Mouse (Mus musculus) monocyte, adult 59 days (primary cell): ENCODE measurements around the gene Tnk1. TPM values are rescaled to one million over a fixed set of nuclear protein-coding genes. Genes with fewer than 3 reads are reported as not detected.

Experiments
- total RNA-seq, 2 experiments: library from RNA; stranded (reverse); gene quantifications; one replicate each; pipeline ENCODE4 v1.2.4; 2023

Tnk1 gene
- total RNA-seq = not detected

DNA sequence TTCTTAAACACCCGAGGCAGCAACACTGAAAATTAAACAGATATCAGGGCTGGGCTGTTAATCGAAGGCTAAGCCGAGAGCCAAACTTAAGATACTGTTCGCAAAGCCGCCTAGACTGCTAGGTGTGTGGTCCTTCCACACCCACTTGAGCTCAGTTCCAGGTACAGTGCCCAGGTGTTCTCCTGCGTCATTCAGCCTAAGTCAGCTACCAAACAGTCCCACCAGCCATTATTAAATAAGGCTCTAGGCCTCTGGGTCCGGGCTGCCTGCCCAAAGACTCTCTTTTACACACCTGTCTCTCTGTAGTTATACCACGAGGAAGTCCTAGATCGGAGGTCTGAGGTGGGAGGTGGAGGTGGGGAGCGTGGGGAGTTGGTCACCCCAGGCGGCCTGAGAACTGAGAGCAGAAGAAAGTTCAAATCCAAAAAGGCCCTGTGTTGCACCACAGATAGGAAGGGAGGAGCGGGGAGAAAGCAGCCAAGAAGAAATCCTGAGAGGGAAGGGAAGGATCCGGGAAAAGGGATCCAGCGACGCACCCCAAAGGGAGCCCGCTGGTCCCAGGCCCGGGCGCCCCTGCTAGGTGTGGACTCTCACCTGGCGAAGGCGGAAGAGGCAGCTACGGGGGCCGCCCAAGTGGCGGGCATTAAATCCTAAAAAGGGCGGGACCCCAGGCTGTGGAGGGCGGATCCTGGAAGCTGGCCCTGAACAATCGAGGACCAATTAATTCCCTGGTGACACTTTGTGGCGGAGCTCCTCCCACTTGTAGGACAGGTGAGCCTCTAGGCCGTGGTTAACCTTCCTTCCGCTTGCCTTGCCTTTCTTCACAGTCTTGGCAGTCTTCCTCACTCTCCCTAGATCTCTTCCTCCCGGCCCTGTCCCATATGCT, at the start of gene Tnk1:
Gene Tnk1, minus strand, starts transcription at position 618 of the 886 bp plus-strand sequence.

DNA sequence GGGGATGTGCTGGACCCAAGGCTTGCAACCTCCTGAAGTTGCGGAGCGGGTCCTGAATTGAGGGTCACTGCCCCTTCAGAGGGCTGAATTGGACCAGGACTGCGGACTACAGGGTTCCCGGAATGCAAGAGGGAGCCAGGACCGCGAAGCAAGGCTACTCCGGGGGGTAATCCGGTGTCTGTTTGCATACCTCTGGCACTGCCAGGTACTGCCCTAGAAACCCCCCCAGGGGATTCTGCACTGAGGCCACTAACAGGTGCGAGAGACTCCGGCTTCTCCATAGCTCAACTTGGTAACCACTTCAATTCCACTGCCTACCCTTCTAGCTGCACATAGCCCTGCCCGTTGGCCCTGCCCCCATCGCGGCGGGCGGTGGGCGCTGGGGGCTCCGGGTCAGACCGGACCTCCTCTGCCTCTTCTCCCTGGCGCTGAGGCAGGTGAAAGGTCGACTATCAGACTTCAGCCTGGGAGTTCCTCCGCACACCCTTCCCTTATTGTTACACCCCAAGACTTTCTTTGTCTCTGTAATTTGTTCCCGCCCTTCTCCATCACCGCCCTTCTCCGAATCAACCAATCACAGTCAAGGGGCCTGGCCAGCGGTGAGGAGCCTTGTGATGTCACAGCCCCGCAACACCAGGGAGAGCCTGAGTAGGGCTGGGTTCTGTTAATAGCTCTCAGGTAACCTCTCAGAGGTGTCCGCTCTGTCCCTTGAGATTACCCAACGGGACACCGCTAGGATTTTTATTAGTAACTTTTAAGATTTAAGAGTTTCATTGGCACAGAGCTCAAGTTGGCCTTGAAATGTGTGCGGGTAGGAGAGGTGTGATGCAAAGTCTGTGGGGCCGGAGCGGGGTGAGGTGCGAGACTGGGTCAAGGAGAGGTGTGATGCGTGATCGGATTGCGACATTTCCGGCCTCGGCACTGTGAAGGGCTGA, 42.2 kb upstream of the Tnk1 start, which contains the start of the genes 2810408A11Rik and Neurl4:
Gene 2810408A11Rik, minus strand, starts transcription at position 517 of the 935 bp plus-strand sequence.
Gene Neurl4, plus strand, starts transcription at position 602 of the 935 bp plus-strand sequence.

DNA sequence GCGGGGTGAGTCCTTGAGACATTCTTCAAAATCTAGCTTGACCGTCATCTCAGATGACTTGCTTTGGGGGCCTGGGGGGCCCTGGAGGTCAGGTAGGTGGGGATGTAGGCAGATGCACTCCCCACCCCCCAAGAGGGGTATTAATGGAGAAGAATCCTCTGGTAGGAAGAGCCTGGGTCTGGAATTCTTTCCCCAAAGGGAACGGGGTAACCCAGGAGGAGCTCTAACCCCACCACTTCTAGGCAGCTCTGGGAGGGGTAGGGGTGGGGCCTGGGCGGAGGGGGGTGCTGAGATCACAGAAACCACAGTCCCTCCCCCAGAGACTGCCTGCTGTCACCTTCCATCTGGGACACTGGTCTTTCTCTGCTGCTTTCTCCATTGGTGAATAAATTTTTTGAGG, 36.8 kb upstream of the Tnk1 start, which contains the start of gene Acap1:
Gene Acap1, minus strand, starts transcription at position 249 of the 400 bp plus-strand sequence.

GRCm38 (mm10) chr11:69880853-69881603, 22.5 kb upstream of the Tnk1 start, which contains the start of gene Kctd11:
Gene Kctd11 (minus strand): TSS chr11:69881406.

DNA sequence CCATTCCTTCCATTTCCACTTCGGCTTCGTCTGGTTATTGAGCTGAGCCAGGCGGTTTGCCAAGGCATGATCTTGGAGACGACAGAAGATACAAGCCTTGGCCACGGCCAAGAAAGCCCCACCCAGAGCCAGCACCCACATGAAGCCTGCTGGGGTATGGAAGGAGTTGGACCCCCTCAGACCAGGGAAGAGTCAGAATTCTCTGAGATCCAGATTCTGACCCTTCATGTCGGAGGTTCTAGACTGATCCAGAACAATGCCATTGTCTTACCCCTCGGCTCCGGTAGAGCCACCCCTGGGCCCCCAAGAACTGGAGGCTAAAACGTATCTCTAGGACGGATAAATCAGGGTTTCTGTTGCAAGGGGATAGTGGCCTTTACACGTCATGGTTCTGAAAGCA, 19.3 kb upstream of the Tnk1 start, which contains the start of gene Tmem95:
Gene Tmem95, minus strand, starts transcription at position 141 of the 400 bp plus-strand sequence.

DNA sequence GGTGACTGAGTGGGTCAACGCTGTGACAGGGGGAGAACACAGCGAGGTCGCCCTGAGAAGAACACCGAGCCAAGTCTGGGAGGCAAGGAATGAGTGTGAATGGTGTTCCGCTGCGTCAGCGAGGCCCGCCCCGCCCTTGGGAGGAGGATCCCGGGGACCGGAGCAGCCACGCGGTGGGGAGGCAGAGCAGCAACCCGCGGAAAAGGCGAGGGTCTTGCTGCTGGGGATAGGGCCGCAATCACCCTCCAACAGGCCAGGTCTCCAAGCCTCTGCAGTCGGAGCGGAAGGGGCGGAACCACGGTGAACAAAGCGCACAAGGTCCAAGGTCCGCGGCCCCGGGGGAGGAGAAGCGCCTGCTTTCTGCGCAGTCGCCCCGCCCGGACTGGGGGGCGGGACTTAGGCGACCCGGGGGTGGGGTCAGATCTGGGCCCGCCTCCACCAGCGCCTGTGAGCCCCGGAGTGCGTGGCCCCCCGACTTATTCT, 12.3 kb downstream of the Tnk1 start, which contains the start of gene Plscr3:
Gene Plscr3, plus strand, starts transcription at position 179 of the 483 bp plus-strand sequence.

DNA sequence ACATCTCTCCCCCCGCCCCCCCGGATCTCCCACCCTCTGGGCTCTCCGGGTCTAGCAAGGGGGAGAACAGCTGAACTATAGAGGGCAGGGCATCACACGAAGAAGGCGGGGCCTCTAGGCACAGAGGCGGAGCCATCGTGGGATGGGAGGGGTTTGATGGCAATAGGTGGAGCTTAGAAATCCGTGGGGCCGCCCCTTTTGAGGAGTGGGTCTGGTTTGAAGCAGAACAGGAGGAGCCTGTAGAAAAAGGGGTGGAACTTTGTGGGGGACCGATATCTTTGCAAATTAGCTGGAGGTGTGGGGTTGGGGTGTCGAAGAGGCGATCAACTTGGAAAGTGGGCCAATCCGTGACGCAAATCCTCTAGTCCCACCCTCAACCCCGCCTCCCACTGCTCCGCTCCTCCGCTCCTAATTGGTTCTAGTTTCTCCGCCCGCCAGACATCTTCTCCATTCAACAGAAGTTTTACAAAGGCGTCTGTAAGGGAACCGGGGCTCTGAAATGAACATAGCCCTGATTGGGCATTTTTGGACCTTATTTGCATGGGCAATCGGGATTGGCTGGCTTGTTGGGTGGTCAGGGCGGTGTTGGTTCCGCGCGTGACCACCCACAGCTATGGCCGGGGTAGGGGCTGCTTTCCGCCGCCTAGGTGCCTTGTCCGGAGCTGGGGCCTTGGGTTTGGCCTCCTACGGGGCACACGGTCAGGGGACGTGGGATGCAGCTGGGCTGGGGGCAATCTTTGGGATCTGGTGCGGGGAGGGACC, 20.4 kb downstream of the Tnk1 start, which contains the start of gene Tmem256:
Gene Tmem256, plus strand, starts transcription at position 563 of the 762 bp plus-strand sequence.

GRCm38 (mm10) chr11:69837604-69837951, 21.0 kb downstream of the Tnk1 start, which contains the start of gene Nlgn2:
Gene Nlgn2 (minus strand): TSS chr11:69837784.

GRCm38 (mm10) chr11:69822080-69822479, 36.5 kb downstream of the Tnk1 start, which contains the start of gene Spem1:
Gene Spem1 (minus strand): TSS chr11:69822180.

GRCm38 (mm10) chr11:69818365-69818764, 40.2 kb downstream of the Tnk1 start, which contains the start of gene Spem2:
Gene Spem2 (minus strand): TSS chr11:69818465.

GRCm38 (mm10) chr11:69815155-69815554, 43.4 kb downstream of the Tnk1 start, which contains the start of gene Gm39566:
Gene Gm39566 (minus strand): TSS chr11:69815298.

GRCm38 (mm10) chr11:69804972-69805909, 53.3 kb downstream of the Tnk1 start, which contains the start of gene Tmem102:
Gene Tmem102 (minus strand): TSS chr11:69805624.

DNA sequence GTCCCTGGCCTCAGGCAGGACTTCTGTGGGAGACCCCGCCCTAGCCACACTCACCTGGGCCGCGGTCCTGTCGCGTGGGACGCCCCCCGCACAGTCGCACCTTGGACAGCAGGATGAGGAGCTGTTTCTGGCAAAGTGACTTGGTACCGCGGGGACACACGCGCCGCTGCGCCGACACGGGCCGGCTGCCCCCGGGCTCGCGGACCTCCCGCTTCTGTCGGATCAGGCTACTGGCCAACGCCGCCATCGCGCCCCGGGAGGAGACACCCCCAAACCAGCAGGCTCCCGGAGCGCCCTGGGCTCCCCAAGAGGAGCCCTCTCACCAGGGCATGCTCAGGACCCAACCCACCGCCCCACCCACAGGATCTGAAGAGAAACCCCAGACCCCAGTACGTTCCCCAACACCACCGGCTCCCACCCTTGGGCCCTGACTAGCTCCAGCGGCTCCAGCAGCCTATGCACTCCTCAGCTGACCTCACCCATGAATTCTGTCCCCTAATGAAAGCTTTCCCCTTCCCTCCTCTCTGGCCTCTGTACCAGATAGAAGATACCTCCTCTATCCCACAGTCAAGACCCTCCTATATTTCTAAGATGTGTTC, 57.1 kb downstream of the Tnk1 start, which contains the start of gene Fgf11:
Gene Fgf11, minus strand, starts transcription at position 479 of the 599 bp plus-strand sequence.

Other genes with a start within 250 kb of the Tnk1 start
- gene Shbg, start 240.8 kb downstream of the Tnk1 start, total RNA-seq = not detected
- 1 to 10 TPM in 1 of 2 experiments, not detected in 1; 1.8 TPM for gene Sat2, start 236.7 kb downstream of the Tnk1 start, total RNA-seq
- gene Fxr2, start 225.7 kb downstream of the Tnk1 start, total RNA-seq = 10 to 100 TPM; 68.3 to 68.4 TPM
- gene Sox15, start 203.4 kb downstream of the Tnk1 start, total RNA-seq = under 1 TPM in 1 of 2 experiments, not detected in 1; 0.64 TPM
- gene Mpdu1, start 196.1 kb downstream of the Tnk1 start, total RNA-seq = 10 to 100 TPM; 73.1 to 74.9 TPM
- 100 to 1,000 TPM; 685 to 696 TPM for gene Cd68, start 192.6 kb downstream of the Tnk1 start, total RNA-seq
- gene Eif4a1, start 186.3 kb downstream of the Tnk1 start, total RNA-seq = 100 to 1,000 TPM; 892 to 975 TPM
- 100 to 1,000 TPM; 109 to 116 TPM for gene Senp3, start 176.6 kb downstream of the Tnk1 start, total RNA-seq
- 10 to 100 TPM; 63.1 to 66.0 TPM for gene Tnfsf13, start 172.9 kb downstream of the Tnk1 start, total RNA-seq
- gene Tnfsf12, start 162.9 kb downstream of the Tnk1 start, total RNA-seq = 10 to 100 TPM; 66.6 to 77.0 TPM
- gene Tnfsfm13, start 162.6 kb downstream of the Tnk1 start, total RNA-seq = 10 to 100 TPM; 23.6 to 27.1 TPM
- 100 to 1,000 TPM; 114 to 142 TPM for gene Polr2a, start 100.1 kb downstream of the Tnk1 start, total RNA-seq
- gene Slc35g3, start 96.8 kb downstream of the Tnk1 start, total RNA-seq = not detected
- 10 to 100 TPM; 16.0 to 20.0 TPM for gene Zbtb4, start 92.8 kb downstream of the Tnk1 start, total RNA-seq
- under 1 TPM; 0.45 to 0.49 TPM for gene Chrnb1, start 62.8 kb downstream of the Tnk1 start, total RNA-seq
- 1 to 10 TPM in 1 of 2 experiments, under 1 TPM in 1; 0.76 to 1.3 TPM for gene Fgf11, start 56.9 kb downstream of the Tnk1 start, total RNA-seq
- not detected for gene Tmem102, start 53.1 kb downstream of the Tnk1 start, total RNA-seq
- gene Gm39566, start 43.4 kb downstream of the Tnk1 start, total RNA-seq = not detected
- not detected for gene Spem2, start 40.3 kb downstream of the Tnk1 start, total RNA-seq
- gene Spem1, start 36.5 kb downstream of the Tnk1 start, total RNA-seq = not detected
- gene Nlgn2, start 20.9 kb downstream of the Tnk1 start, total RNA-seq = 1 to 10 TPM; 1.9 to 2.6 TPM
- 100 to 1,000 TPM; 100 to 117 TPM for gene Tmem256, start 20.2 kb downstream of the Tnk1 start, total RNA-seq
- gene Plscr3, start 12.4 kb downstream of the Tnk1 start, total RNA-seq = 10 to 100 TPM; 39.8 to 43.6 TPM
- gene Tmem95, start 19.3 kb upstream of the Tnk1 start, total RNA-seq = not detected
- 1 to 10 TPM; 6.0 TPM for gene Kctd11, start 22.7 kb upstream of the Tnk1 start, total RNA-seq
- gene Acap1, start 36.8 kb upstream of the Tnk1 start, total RNA-seq = 10 to 100 TPM; 10.4 to 12.2 TPM
- under 1 TPM; 0.31 to 0.49 TPM for gene 2810408A11Rik, start 42.3 kb upstream of the Tnk1 start, total RNA-seq
- gene Neurl4, start 42.3 kb upstream of the Tnk1 start, total RNA-seq = 10 to 100 TPM; 30.0 to 30.4 TPM
- 100 to 1,000 TPM; 110 to 112 TPM for gene Gps2, start 55.2 kb upstream of the Tnk1 start, total RNA-seq
- gene Eif5a, start 63.2 kb upstream of the Tnk1 start, total RNA-seq = 100 to 1,000 TPM; 407 to 410 TPM
- gene Ybx2, start 77.1 kb upstream of the Tnk1 start, total RNA-seq = 1 to 10 TPM in 1 of 2 experiments, not detected in 1; 1.6 TPM
- gene Slc2a4, start 89.5 kb upstream of the Tnk1 start, total RNA-seq = not detected
- gene Cldn7, start 106.0 kb upstream of the Tnk1 start, total RNA-seq = not detected
- gene Ctdnep1, start 122.4 kb upstream of the Tnk1 start, total RNA-seq = 100 to 1,000 TPM; 107 to 143 TPM
- 10 to 100 TPM; 44.3 to 49.5 TPM for gene Elp5, start 123.8 kb upstream of the Tnk1 start, total RNA-seq
- 100 to 1,000 TPM; 469 to 485 TPM for gene Gabarap, start 132.4 kb upstream of the Tnk1 start, total RNA-seq
- 10 to 100 TPM; 64.3 to 77.5 TPM for gene Phf23, start 137.0 kb upstream of the Tnk1 start, total RNA-seq
- 10 to 100 TPM; 30.2 to 33.6 TPM for gene Dvl2, start 141.9 kb upstream of the Tnk1 start, total RNA-seq
- gene Acadvl, start 156.7 kb upstream of the Tnk1 start, total RNA-seq = 10 to 100 TPM; 43.9 to 56.5 TPM
- 10 to 100 TPM; 11.0 to 19.4 TPM for gene Dlg4, start 158.2 kb upstream of the Tnk1 start, total RNA-seq
- gene Asgr1, start 195.4 kb upstream of the Tnk1 start, total RNA-seq = not detected
- 1 to 10 TPM; 3.7 to 3.8 TPM for gene Asgr2, start 233.9 kb upstream of the Tnk1 start, total RNA-seq